Mouse (Mus musculus) forebrain, embryonic 13.5 days (tissue): Measurements from ENCODE around the gene Lrrc39. TPM values are rescaled to one million over a fixed set of nuclear protein-coding genes. Genes with fewer than 3 reads are reported as not detected.
A peak's percentile ranks its signal among the peaks of the same experiment; 100 is the strongest.

Experiments
- ATAC-seq: fragments of 200-750 bp; cut with Nextera tagmentation; 2 replicates; pipeline ENCODE4 v1.8.0; 2017
- H3K27ac ChIP-seq: fragments of 300-500 bp; sonication (generic); 2 replicates; pipeline ENCODE4 v1.5.1; 2015; ENCODE audit warnings: inconsistent platforms, mild to moderate bottlenecking, moderate library complexity
- H3K27me3 ChIP-seq: fragments of 300-500 bp; sonication (generic); 2 replicates; pipeline ENCODE4 v1.6.1; 2015; ENCODE audit warnings: mild to moderate bottlenecking, inconsistent platforms
- H3K36me3 ChIP-seq: fragments of 300-500 bp; sonication (generic); 2 replicates; pipeline ENCODE4 v1.6.1; 2015; ENCODE audit warnings: mild to moderate bottlenecking, inconsistent platforms; ENCODE audit not compliant: poor library complexity, severe bottlenecking
- H3K4me1 ChIP-seq: fragments of 300-500 bp; sonication (generic); 2 replicates; pipeline ENCODE4 v1.6.1; 2015; ENCODE audit warnings: inconsistent platforms
- H3K4me2 ChIP-seq: fragments of 300-500 bp; sonication (generic); 2 replicates; pipeline ENCODE4 v1.6.1; 2015; ENCODE audit warnings: inconsistent platforms, mild to moderate bottlenecking, moderate library complexity
- H3K4me3 ChIP-seq: fragments of 300-500 bp; sonication (generic); 2 replicates; pipeline ENCODE4 v1.5.1; 2015; ENCODE audit warnings: mild to moderate bottlenecking, inconsistent platforms
- H3K9ac ChIP-seq: fragments of 300-500 bp; sonication (generic); 2 replicates; pipeline ENCODE4 v1.6.1; 2015; ENCODE audit warnings: mild to moderate bottlenecking, inconsistent platforms
- H3K9me3 ChIP-seq: fragments of 300-500 bp; sonication (generic); replicated peaks from 2 replicates; pipeline ENCODE4 v1.6.1; 2016; ENCODE audit warnings: inconsistent platforms
- WGBS: fragments of 180-500 bp; shearing (Covaris S2); methylation state at CpG from one replicate; pipeline ENCODE4 v1.1.7; 2015; 5-methylcytosine and 5-hydroxymethylcytosine counted together
- polyA plus RNA-seq: library from polyadenylated mRNA; unstranded; fragments of >200 nt; fragmentation: Nextera tagmentation; extraction: Ambion mirVana; gene quantifications from 2 replicates; pipeline ENCODE4 v1.2.1, GENCODE M21; 2015

Gene Lrrc39
- polyA plus RNA-seq, 1 experiment from 2014 or later: 0.36 TPM

DNA sequence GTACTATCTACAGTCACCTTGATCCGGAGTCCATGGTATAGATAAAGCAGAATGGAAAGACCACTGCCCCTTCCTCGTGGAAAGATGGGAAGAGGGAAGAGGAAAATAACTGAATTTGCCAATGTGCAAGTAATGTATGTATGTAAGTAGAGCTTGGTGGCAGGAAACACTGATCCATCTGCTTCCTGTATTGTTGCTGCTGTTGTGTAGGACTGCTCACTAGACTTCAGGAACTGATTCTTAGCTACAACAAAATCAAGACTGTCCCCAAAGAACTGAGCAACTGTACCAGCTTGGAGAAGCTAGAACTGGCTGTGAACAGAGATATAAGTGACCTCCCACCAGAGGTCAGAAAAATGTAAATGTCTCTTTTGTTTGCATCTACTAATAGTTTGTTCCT is 7.9 kb downstream of the Lrrc39 start:
- H3K27ac ChIP-seq: no peak overlapping the region
- no peaks in the 10 kb centered on the region for H3K4me1 ChIP-seq
- peaks cover 5% of the 10 kb centered on the region; the same call in 1 of the 2 replicates for H3K9me3 ChIP-seq
- 92% methylated on average over 2 of the region's 2 CpGs for WGBS
- H3K27me3 ChIP-seq: no peaks in the 10 kb centered on the region
- H3K4me3 ChIP-seq: no peak overlapping the region
- no peaks in the 10 kb centered on the region for H3K36me3 ChIP-seq
- no peak overlapping the region for H3K9ac ChIP-seq
- no peak overlapping the region for H3K4me2 ChIP-seq
- ATAC-seq: no peak

DNA sequence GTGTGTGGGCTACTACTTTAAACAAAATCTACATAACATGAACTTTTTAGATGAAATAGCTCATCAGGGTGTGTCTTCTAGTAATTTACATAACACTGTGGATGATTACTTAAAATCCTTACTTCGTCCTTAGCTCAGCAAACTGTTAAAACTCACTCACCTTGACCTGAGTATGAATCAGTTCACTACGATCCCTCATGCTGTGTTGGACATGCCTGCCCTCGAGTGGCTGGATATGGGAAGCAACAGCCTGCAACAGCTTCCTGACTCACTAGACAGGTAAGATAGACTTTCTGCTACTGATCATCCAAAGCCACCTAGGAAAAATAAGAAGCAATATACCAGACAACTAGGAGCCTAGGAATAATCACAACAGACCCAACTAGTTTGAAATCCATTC is 14.5 kb downstream of the Lrrc39 start:
- ATAC-seq: no peak
- Histone ChIP-seq H3K4me2 (no peak overlapping the region), H3K9me3 (no peaks in the 10 kb centered on the region), H3K27me3 (no peaks in the 10 kb centered on the region), H3K36me3 (peaks cover 14% of the 10 kb centered on the region), H3K4me3 (no peak overlapping the region), H3K9ac (no peak overlapping the region), H3K27ac (no peak overlapping the region), H3K4me1 (no peaks in the 10 kb centered on the region)
- WGBS: 70% methylated on average over 3 of the region's 3 CpGs

DNA sequence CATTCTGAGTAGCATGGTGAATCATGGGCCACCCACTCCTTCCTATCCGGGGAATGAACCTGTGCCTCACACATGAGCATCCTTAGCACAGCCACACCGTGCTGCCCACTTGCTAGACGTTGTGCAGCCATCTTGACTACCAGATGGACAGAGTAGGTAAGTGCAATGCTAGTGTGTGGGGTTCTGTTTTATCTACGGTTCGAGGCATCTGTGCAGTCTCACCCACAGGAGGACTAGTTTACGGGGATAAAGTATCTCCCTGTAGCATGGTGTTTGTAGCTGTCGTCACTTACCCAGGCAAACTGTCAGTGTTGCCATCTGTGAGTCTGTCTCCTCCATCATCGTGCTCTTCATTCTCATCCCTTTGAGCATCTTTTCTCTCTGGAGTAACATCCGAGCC is 19.4 kb downstream of the Lrrc39 start:
- no peak overlapping the region for H3K27ac ChIP-seq
- H3K27me3 ChIP-seq: no peaks in the 10 kb centered on the region
- no peaks in the 10 kb centered on the region for H3K4me1 ChIP-seq
- no peak overlapping the region for H3K4me2 ChIP-seq
- H3K4me3 ChIP-seq: no peak overlapping the region
- H3K9ac ChIP-seq: no peak overlapping the region
- H3K36me3 ChIP-seq: peaks cover 56% of the 10 kb centered on the region
- H3K9me3 ChIP-seq: no peaks in the 10 kb centered on the region
- WGBS: 93% methylated on average over 9 of the region's 9 CpGs
- ATAC-seq: no peak

DNA sequence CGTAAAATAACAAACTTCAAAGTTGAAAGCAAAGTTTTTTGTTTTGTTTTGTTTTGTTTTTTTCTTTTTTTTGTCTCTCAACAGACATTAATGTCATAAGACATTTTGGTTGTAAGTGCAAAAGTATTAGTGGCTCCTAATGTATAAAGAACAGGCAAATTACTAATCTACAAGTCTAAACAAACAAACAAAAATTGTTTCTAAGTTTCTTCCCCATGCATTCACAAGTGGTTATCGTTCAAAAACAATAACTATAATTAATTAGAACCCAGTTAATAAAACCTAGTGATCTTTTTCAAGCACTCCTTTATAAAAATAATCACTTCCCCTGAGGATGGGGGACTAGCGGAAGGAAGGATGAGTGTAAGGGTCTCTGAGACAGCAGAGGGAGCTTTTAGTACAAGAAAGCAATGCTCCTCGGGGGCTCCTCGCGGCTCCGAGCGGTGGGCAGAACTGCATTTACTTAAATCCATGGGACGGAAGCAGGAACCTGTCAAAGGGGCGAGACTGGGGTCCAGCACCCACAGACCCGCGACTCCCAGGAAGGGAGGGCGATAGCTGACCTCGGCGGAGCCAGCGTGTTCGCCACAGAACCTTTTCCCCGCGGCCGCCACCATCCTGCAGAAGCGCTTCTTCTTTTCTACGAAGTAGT is 31.4 kb downstream of the Lrrc39 start:
- peaks cover 15% of the 10 kb centered on the region for H3K4me1 ChIP-seq
- peaks cover 27% of the 10 kb centered on the region for H3K36me3 ChIP-seq
- peak; percentile 79 for ATAC-seq
- 3% methylated on average over 22 of the region's 22 CpGs for WGBS
- H3K27me3 ChIP-seq: no peaks in the 10 kb centered on the region
- peak overlapping the region; percentile 82 for H3K9ac ChIP-seq
- no peaks in the 10 kb centered on the region for H3K9me3 ChIP-seq
- H3K4me2 ChIP-seq: peak overlapping the region; percentile 83
- peak overlapping the region; percentile 85 for H3K4me3 ChIP-seq
- H3K27ac ChIP-seq: peak overlapping the region; percentile 85

DNA sequence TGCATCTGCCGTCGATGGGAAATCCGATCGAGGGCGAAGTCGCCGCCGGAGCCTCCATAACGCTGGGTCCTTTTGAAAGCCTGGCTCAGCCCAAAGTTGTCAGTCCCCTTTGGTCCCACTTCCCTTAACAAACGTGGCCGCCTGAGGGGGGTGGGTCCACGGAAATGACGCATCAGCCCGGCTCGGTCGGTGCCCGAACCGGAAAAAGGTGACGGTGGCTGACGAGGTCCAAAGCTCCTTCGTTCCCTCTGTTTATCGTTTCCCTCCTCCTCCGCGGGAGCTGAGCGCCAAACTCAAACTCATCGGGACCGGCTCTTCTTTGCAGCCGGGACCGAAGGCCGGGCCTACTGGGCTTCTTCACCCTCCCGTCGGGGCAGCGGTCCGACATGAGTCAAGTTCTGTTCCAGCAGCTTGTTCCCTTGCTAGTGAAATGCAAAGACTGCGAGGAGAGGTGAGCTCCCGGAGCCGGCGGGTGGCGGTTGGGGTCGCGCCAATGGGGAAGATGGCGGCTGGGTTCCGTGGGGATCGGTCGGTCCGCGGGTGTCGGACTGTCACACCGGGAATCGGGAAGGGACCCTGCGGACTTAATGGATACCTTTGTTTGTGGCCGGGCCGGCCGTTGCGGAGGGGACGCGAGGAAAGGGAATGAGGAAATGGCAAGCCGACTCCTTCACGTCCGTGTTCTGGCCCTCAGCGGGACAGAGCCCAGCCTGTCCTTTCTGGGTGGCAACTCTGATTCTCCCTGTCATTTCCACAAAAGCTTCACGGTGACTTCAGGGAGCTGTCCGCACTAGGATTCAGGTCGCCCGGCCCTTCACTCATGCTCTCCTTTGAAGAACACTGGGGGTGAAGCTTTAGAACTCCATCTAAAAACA is 32.2 kb downstream of the Lrrc39 start, which contains the start of gene Sass6:
TSS of gene Sass6 (plus strand) at position 255 of the 875 bp plus-strand sequence.
- under 1% methylated on average over 62 of the region's 65 CpGs for WGBS
- peak; percentile 99 for ATAC-seq
- H3K9me3 ChIP-seq: no peaks in the 10 kb centered on the region

DNA sequence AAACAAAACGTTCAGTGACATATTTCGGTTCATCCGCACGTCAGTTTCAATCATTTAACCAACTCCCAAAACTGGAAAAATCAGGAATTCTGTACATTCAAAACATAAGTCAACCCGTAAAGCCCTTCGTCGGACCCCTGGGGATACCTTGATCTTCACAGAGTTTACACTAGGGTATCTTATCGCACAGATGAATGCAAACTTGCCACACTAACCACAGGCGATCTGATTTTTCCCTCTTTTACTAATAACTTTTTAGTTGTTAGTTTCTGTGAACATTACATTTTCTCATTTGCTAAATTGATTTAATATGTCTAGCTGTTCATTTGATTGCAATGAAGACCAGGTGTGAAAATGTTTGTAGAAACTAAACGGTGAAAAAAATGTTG is 32.8 kb downstream of the Lrrc39 start:
- H3K4me3 ChIP-seq: peak overlapping the region; percentile 85
- H3K4me1 ChIP-seq: peaks cover 15% of the 10 kb centered on the region
- H3K27me3 ChIP-seq: no peaks in the 10 kb centered on the region
- no peak overlapping the region for H3K27ac ChIP-seq
- no peaks in the 10 kb centered on the region for H3K9me3 ChIP-seq
- H3K4me2 ChIP-seq: peak overlapping the region; percentile 83
- peaks cover 13% of the 10 kb centered on the region for H3K36me3 ChIP-seq
- ATAC-seq: no peak
- 10% methylated on average over 10 of the region's 10 CpGs for WGBS
- H3K9ac ChIP-seq: peak overlapping the region; percentile 82

More for the DNA sequence above, 32.2 kb downstream of the Lrrc39 start, which contains the start of gene Sass6:
- peaks cover 20% of the 10 kb centered on the region for H3K36me3 ChIP-seq
- H3K4me3 ChIP-seq: peak within 1 kb of the TSS; percentile 85
- H3K27me3 ChIP-seq: no peaks in the 10 kb centered on the region
- H3K4me1 ChIP-seq: peaks cover 15% of the 10 kb centered on the region
- peak within 1 kb of the TSS; percentile 82 for H3K9ac ChIP-seq
- peak within 1 kb of the TSS; percentile 85 for H3K27ac ChIP-seq
- H3K4me2 ChIP-seq: peak within 1 kb of the TSS; percentile 83

DNA sequence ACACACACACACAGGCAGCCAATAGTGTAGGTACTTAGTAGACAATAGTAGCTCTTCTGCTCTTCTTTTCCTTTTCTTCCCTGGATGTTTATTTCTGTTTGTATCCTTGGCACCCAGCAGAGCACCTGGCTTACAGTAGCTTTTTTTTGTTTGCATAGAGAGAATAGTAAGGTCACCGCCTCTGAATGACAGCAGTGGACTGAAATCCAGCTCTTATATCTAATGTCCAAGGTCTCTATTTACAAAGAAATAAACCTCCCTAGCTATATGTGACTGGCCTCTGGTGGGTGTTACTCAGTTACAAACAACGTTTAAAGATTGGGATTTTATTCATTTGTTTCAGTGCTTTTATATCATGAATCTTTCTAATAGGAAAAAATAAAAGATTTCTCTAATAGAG is 36.9 kb downstream of the Lrrc39 start:
- Histone ChIP-seq H3K4me2 (no peak overlapping the region), H3K36me3 (no peaks in the 10 kb centered on the region), H3K4me3 (no peak overlapping the region), H3K9me3 (no peaks in the 10 kb centered on the region), H3K27ac (no peak overlapping the region), H3K27me3 (no peaks in the 10 kb centered on the region), H3K9ac (no peak overlapping the region), H3K4me1 (peaks cover 8% of the 10 kb centered on the region)
- no peak for ATAC-seq
- WGBS: 95% methylated on average over 2 of the region's 2 CpGs

DNA sequence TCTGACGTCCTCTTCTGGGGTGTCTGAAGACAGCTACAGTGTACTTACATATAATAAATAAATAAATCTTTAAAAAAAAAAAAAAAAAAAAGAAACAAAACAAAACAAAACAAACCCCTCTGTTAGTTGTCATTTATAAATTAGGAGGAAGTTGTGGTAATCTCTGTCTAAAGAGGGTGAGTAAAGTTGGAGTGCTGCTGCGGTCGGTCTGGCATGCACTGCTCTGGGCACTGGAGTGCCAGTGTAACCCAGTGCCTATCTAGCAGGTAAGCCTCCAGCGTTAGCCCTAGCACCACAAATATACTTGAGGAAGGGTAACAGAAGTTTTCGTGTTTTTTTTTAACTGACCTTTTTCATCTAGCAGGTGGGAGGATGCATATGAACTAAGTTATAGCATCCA is 38.2 kb downstream of the Lrrc39 start:
- 93% methylated on average over 5 of the region's 5 CpGs for whole genome bisulfite sequencing
- Histone ChIP-seq H3K4me3 (no peak overlapping the region), H3K36me3 (peaks cover 1% of the 10 kb centered on the region; the same call in 1 of the 2 replicates), H3K4me2 (no peak overlapping the region), H3K9me3 (no peaks in the 10 kb centered on the region), H3K27me3 (no peaks in the 10 kb centered on the region), H3K27ac (no peak overlapping the region), H3K9ac (no peak overlapping the region), H3K4me1 (peaks cover 2% of the 10 kb centered on the region)
- no peak for ATAC-seq

DNA sequence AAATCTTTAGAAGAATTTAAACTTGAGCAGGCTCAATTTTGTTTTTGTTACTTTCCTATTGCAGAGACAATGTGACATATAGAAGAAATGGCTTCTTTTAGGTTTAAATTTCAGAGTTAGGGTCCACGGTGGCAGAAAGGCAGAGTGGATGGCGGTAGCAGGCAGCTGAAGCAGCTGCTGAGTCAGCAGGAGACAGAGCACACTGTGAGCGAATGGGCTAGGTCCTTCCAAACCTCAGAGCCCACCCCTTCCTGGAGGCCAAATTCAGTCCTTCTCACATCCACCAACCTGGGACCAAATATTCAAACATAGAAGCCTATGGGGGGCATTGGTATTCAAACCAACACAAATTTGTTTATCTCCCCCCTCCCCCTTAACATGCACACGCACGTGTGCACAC is 39.0 kb downstream of the Lrrc39 start:
- Histone ChIP-seq H3K9me3 (no peaks in the 10 kb centered on the region), H3K4me2 (no peak overlapping the region), H3K9ac (no peak overlapping the region), H3K27me3 (no peaks in the 10 kb centered on the region), H3K4me1 (no peaks in the 10 kb centered on the region), H3K4me3 (no peak overlapping the region), H3K36me3 (peaks cover 6% of the 10 kb centered on the region; the same call in 1 of the 2 replicates), H3K27ac (no peak overlapping the region)
- WGBS: 91% methylated on average over 5 of the region's 5 CpGs
- ATAC-seq: no peak

DNA sequence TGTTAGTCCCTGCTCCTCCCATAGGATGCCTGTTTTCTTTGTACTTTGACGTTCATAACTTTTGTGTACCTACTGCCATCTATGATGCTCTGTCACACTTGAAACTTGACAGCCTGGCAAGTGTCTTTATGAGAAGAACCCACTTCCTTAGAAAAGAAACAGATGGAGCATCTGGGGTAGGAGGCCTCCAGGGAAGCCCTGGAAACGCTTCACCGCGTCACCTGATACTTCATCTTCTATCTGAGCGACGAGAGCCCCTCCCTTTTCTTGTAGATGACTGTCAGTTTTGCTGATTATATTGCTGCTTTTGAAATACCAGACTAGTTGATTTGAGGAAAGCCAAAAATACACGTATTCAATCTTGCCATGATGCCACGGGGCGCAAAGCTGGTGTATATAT is 41.8 kb downstream of the Lrrc39 start:
- Histone ChIP-seq H3K27ac (no peak overlapping the region), H3K4me1 (no peaks in the 10 kb centered on the region), H3K4me2 (no peak overlapping the region), H3K4me3 (no peak overlapping the region), H3K27me3 (no peaks in the 10 kb centered on the region), H3K36me3 (peaks cover 23% of the 10 kb centered on the region), H3K9ac (no peak overlapping the region), H3K9me3 (no peaks in the 10 kb centered on the region)
- WGBS: 92% methylated on average over 9 of the region's 9 CpGs
- ATAC-seq: no peak

DNA sequence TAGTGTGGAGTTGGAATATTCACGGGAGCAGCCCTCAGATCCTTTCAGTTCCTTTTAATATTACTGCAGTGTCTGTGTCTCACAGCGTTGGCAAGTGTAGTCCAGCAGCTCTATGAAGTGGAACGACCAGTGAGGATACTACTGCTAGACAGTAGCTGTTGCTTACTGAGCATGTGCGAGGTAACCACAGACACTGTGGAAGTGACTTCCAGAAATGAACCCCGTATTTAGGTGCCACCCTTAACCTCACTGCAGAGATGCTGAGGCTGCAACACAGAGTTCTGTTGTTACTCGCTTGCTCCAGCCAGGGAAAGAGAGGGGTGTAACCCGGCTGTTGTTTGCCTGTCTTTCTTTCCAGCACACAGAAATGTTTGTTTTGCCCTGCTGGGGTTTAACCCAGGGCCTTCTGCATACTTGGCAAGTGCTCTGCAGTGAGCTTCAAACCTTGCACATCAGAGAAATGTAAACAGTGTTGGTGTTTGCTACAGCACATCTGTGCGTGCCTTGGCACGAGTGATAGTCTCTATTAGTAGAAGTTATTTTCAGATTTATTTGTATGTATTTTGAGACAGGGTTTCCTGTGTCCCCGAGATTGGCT is 51.6 kb downstream of the Lrrc39 start, which contains the start of gene Trmt13:
TSS of gene Trmt13 (minus strand) at position 293 of the 598 bp plus-strand sequence.
- Histone ChIP-seq H3K36me3 (peaks cover 60% of the 10 kb centered on the region), H3K4me2 (no peak within 1 kb of the TSS), H3K9ac (no peak within 1 kb of the TSS), H3K27me3 (no peaks in the 10 kb centered on the region), H3K4me3 (no peak within 1 kb of the TSS), H3K27ac (no peak within 1 kb of the TSS), H3K9me3 (no peaks in the 10 kb centered on the region), H3K4me1 (no peaks in the 10 kb centered on the region)
- WGBS: 95% methylated on average over 10 of the region's 10 CpGs
- no peak for ATAC-seq
